Mouse (Mus musculus): Measurements from ENCODE around the gene Tsen54. TPM values are rescaled to one million over a fixed set of nuclear protein-coding genes. Genes with fewer than 3 reads are reported as not detected.

Tsen54 gene
- 23.7 and 24.2 TPM in 2 replicates for polyA plus RNA-seq (2015; fragmentation: Nextera tagmentation; extraction: Ambion mirVana)

- Histone ChIP-seq H3K9ac (ENCODE audit: low read depth, low read length) (peak within 1 kb of the TSS; percentile 85), H3K4me3 (ENCODE audit: low read depth, low read length) (peak within 1 kb of the TSS; percentile 82), H3K4me1 (ENCODE audit: control insufficient read depth, insufficient read depth, low read length) (peaks cover 28% of the 10 kb centered on the region), H3K27me3 (ENCODE audit: control insufficient read depth, insufficient read depth, low read depth, low read length) (no peaks in the 10 kb centered on the region), H3K9me3 (replicated peaks; ENCODE audit: control insufficient read depth, low read length, poor library complexity, severe bottlenecking) (no peaks in the 10 kb centered on the region), H3K36me3 (ENCODE audit: control insufficient read depth, insufficient read depth, low read length) (peaks cover under 1% of the 10 kb centered on the region; the same call in 1 of the 2 replicates), H3K4me2 (ENCODE audit: low read length) (peak within 1 kb of the TSS; percentile 91), H3K27ac (ENCODE audit: low read length) (peak within 1 kb of the TSS; percentile 63)
- WGBS: under 1% methylated on average over 71 of the region's 84 CpGs
- ATAC-seq: peak; percentile 73
Measured at GRCm38 (mm10) chr11:115814605-115815450, at the start of gene Tsen54. Gene Tsen54, plus strand, starts transcription at chr11:115814724.

- H3K4me2 ChIP-seq (ENCODE audit: low read length): peak within 1 kb of the TSS; percentile 71
- ATAC-seq: peak; percentile 97
- H3K4me1 ChIP-seq (ENCODE audit: control insufficient read depth, insufficient read depth, low read length): peaks cover 23% of the 10 kb centered on the region
- 0% methylated on average over 28 of the region's 32 CpGs for WGBS
- H3K36me3 ChIP-seq (ENCODE audit: control insufficient read depth, insufficient read depth, low read length): no peaks in the 10 kb centered on the region
- H3K9me3 ChIP-seq (replicated peaks; ENCODE audit: control insufficient read depth, low read length, poor library complexity, severe bottlenecking): no peaks in the 10 kb centered on the region
- peak within 1 kb of the TSS; percentile 74 for H3K4me3 ChIP-seq (ENCODE audit: low read depth, low read length)
- H3K27ac ChIP-seq (ENCODE audit: low read length): peak within 1 kb of the TSS; percentile 88
- H3K9ac ChIP-seq (ENCODE audit: low read depth, low read length): peak within 1 kb of the TSS; percentile 89
- no peaks in the 10 kb centered on the region for H3K27me3 ChIP-seq (ENCODE audit: control insufficient read depth, insufficient read depth, low read depth, low read length)
Measured at GRCm38 (mm10) chr11:115765103-115765606, 49.4 kb upstream of the Tsen54 start, which contains the start of gene Tmem94. Gene Tmem94, plus strand, starts transcription at chr11:115765433.

- Histone ChIP-seq H3K9me3 (replicated peaks; ENCODE audit: control insufficient read depth, low read length, poor library complexity, severe bottlenecking) (no peaks in the 10 kb centered on the region), H3K27ac (ENCODE audit: low read length) (peak overlapping the region; percentile 88), H3K9ac (ENCODE audit: low read depth, low read length) (peak overlapping the region; percentile 89), H3K36me3 (ENCODE audit: control insufficient read depth, insufficient read depth, low read length) (no peaks in the 10 kb centered on the region), H3K4me1 (ENCODE audit: control insufficient read depth, insufficient read depth, low read length) (peaks cover 23% of the 10 kb centered on the region), H3K4me2 (ENCODE audit: low read length) (peak overlapping the region; percentile 71), H3K27me3 (ENCODE audit: control insufficient read depth, insufficient read depth, low read depth, low read length) (no peaks in the 10 kb centered on the region), H3K4me3 (ENCODE audit: low read depth, low read length) (peak overlapping the region; percentile 74)
- ATAC-seq: peak; percentile 89
- under 1% methylated on average over 34 of the region's 34 CpGs for WGBS
Measured at GRCm38 (mm10) chr11:115765607-115766141, 48.9 kb upstream of the Tsen54 start.

GRCm38 (mm10) chr11:115766356-115766943, 48.1 kb upstream of the Tsen54 start:
- H3K9me3 ChIP-seq (replicated peaks; ENCODE audit: control insufficient read depth, low read length, poor library complexity, severe bottlenecking): no peaks in the 10 kb centered on the region
- peaks cover 23% of the 10 kb centered on the region for H3K4me1 ChIP-seq (ENCODE audit: control insufficient read depth, insufficient read depth, low read length)
- WGBS: 27% methylated on average over 13 of the region's 13 CpGs
- H3K27me3 ChIP-seq (ENCODE audit: control insufficient read depth, insufficient read depth, low read depth, low read length): no peaks in the 10 kb centered on the region
- H3K27ac ChIP-seq (ENCODE audit: low read length): peak overlapping the region; percentile 88
- no peak; the same call in 1 of the 2 replicates for ATAC-seq
- H3K4me2 ChIP-seq (ENCODE audit: low read length): peak overlapping the region; percentile 71
- H3K9ac ChIP-seq (ENCODE audit: low read depth, low read length): peak overlapping the region; percentile 89
- H3K4me3 ChIP-seq (ENCODE audit: low read depth, low read length): peak overlapping the region; percentile 74
- H3K36me3 ChIP-seq (ENCODE audit: control insufficient read depth, insufficient read depth, low read length): no peaks in the 10 kb centered on the region

GRCm38 (mm10) chr11:115766981-115767380, 47.5 kb upstream of the Tsen54 start:
- H3K27ac ChIP-seq (ENCODE audit: low read length): no peak overlapping the region; the same call in 1 of the 2 replicates
- no peak overlapping the region for H3K4me3 ChIP-seq (ENCODE audit: low read depth, low read length)
- no peaks in the 10 kb centered on the region for H3K27me3 ChIP-seq (ENCODE audit: control insufficient read depth, insufficient read depth, low read depth, low read length)
- H3K4me2 ChIP-seq (ENCODE audit: low read length): peak overlapping the region; percentile 71
- H3K9ac ChIP-seq (ENCODE audit: low read depth, low read length): no peak overlapping the region
- 86% methylated on average over 8 of the region's 8 CpGs for WGBS
- no peak for ATAC-seq
- peaks cover 23% of the 10 kb centered on the region for H3K4me1 ChIP-seq (ENCODE audit: control insufficient read depth, insufficient read depth, low read length)
- H3K36me3 ChIP-seq (ENCODE audit: control insufficient read depth, insufficient read depth, low read length): no peaks in the 10 kb centered on the region
- H3K9me3 ChIP-seq (replicated peaks; ENCODE audit: control insufficient read depth, low read length, poor library complexity, severe bottlenecking): no peaks in the 10 kb centered on the region

- no peaks in the 10 kb centered on the region for H3K36me3 ChIP-seq (ENCODE audit: control insufficient read depth, insufficient read depth, low read length)
- ATAC-seq: no peak
Measured at GRCm38 (mm10) chr11:115768896-115769295, 45.6 kb upstream of the Tsen54 start.

GRCm38 (mm10) chr11:115774653-115775052, 39.9 kb upstream of the Tsen54 start:
- Histone ChIP-seq H3K36me3 (ENCODE audit: control insufficient read depth, insufficient read depth, low read length) (no peaks in the 10 kb centered on the region), H3K9ac (ENCODE audit: low read depth, low read length) (no peak overlapping the region), H3K4me1 (ENCODE audit: control insufficient read depth, insufficient read depth, low read length) (peaks cover 24% of the 10 kb centered on the region), H3K4me2 (ENCODE audit: low read length) (no peak overlapping the region), H3K27me3 (ENCODE audit: control insufficient read depth, insufficient read depth, low read depth, low read length) (no peaks in the 10 kb centered on the region), H3K9me3 (replicated peaks; ENCODE audit: control insufficient read depth, low read length, poor library complexity, severe bottlenecking) (no peaks in the 10 kb centered on the region), H3K27ac (ENCODE audit: low read length) (no peak overlapping the region), H3K4me3 (ENCODE audit: low read depth, low read length) (no peak overlapping the region)
- WGBS: 81% methylated on average over 4 of the region's 4 CpGs
- ATAC-seq: no peak

More at GRCm38 (mm10) chr11:115768896-115769295, 45.6 kb upstream of the Tsen54 start:
- no peak overlapping the region for H3K4me3 ChIP-seq (ENCODE audit: low read depth, low read length)
- no peaks in the 10 kb centered on the region for H3K27me3 ChIP-seq (ENCODE audit: control insufficient read depth, insufficient read depth, low read depth, low read length)
- H3K9ac ChIP-seq (ENCODE audit: low read depth, low read length): no peak overlapping the region
- no peak overlapping the region for H3K27ac ChIP-seq (ENCODE audit: low read length)
- WGBS: 82% methylated on average over 3 of the region's 3 CpGs
- no peak overlapping the region for H3K4me2 ChIP-seq (ENCODE audit: low read length)
- no peaks in the 10 kb centered on the region for H3K9me3 ChIP-seq (replicated peaks; ENCODE audit: control insufficient read depth, low read length, poor library complexity, severe bottlenecking)
- peaks cover 23% of the 10 kb centered on the region for H3K4me1 ChIP-seq (ENCODE audit: control insufficient read depth, insufficient read depth, low read length)

- no peaks in the 10 kb centered on the region for H3K9me3 ChIP-seq (replicated peaks; ENCODE audit: control insufficient read depth, low read length, poor library complexity, severe bottlenecking)
- WGBS: 34% methylated on average over 18 of the region's 18 CpGs
- no peaks in the 10 kb centered on the region for H3K27me3 ChIP-seq (ENCODE audit: control insufficient read depth, insufficient read depth, low read depth, low read length)
- H3K4me1 ChIP-seq (ENCODE audit: control insufficient read depth, insufficient read depth, low read length): peaks cover 35% of the 10 kb centered on the region
- no peak for ATAC-seq
- H3K9ac ChIP-seq (ENCODE audit: low read depth, low read length): no peak overlapping the region
- H3K4me3 ChIP-seq (ENCODE audit: low read depth, low read length): no peak overlapping the region
- no peak overlapping the region for H3K4me2 ChIP-seq (ENCODE audit: low read length)
- H3K27ac ChIP-seq (ENCODE audit: low read length): no peak overlapping the region
- H3K36me3 ChIP-seq (ENCODE audit: control insufficient read depth, insufficient read depth, low read length): no peaks in the 10 kb centered on the region
Measured at GRCm38 (mm10) chr11:115775821-115776665, 38.5 kb upstream of the Tsen54 start.
